Mouse (Mus musculus) heart, embryonic 10.5 days (tissue): ENCODE data around the gene Kcnab1. TPM values are rescaled to one million over a fixed set of nuclear protein-coding genes. Genes with fewer than 3 reads are reported as not detected.

Experiments
- DNase-seq: peaks from one replicate; pipeline ENCODE4 v3.0.0-alpha.2; 2017; ENCODE audit warnings: low spot score
- H3K27ac ChIP-seq: fragments of 300-500 bp; sonication (generic); 2 replicates; pipeline ENCODE4 v1.5.1; 2016; ENCODE audit warnings: mild to moderate bottlenecking
- H3K27me3 ChIP-seq: fragments of 300-500 bp; sonication (generic); 2 replicates; pipeline ENCODE4 v1.6.1; 2016; ENCODE audit warnings: mild to moderate bottlenecking; ENCODE audit not compliant: poor library complexity, insufficient read depth, severe bottlenecking
- H3K36me3 ChIP-seq: fragments of 300-500 bp; sonication (generic); 2 replicates; pipeline ENCODE4 v1.6.1; 2016; ENCODE audit warnings: mild to moderate bottlenecking, moderate library complexity
- H3K4me1 ChIP-seq: fragments of 300-500 bp; sonication (generic); 2 replicates; pipeline ENCODE4 v1.6.1; 2016; ENCODE audit warnings: mild to moderate bottlenecking
- H3K4me3 ChIP-seq: fragments of 300-500 bp; sonication (generic); 2 replicates; pipeline ENCODE4 v1.5.1; 2016; ENCODE audit warnings: mild to moderate bottlenecking, moderate library complexity
- H3K9me3 ChIP-seq: fragments of 300-500 bp; sonication (generic); 2 replicates; pipeline ENCODE4 v1.6.1; 2016; ENCODE audit warnings: mild to moderate bottlenecking, moderate library complexity
- WGBS: fragments of 180-500 bp; shearing (Covaris S2); methylation state at CpG from one replicate; pipeline ENCODE4 v1.1.7; 2016; 5-methylcytosine and 5-hydroxymethylcytosine counted together
- polyA plus RNA-seq: library from polyadenylated mRNA; unstranded; fragments of >200 nt; fragmentation: Nextera tagmentation; extraction: Ambion mirVana; gene quantifications from 2 replicates; pipeline ENCODE4 v1.2.1, GENCODE M21; 2016

Gene Kcnab1
- polyA plus RNA-seq, 1 experiment from 2014 or later: 7.0 TPM

- Histone ChIP-seq H3K27me3 (no peaks in the 10 kb centered on the region), H3K4me3 (no peak overlapping the region), H3K27ac (no peak overlapping the region), H3K4me1 (peaks cover 7% of the 10 kb centered on the region; the same call in 1 of the 2 replicates), H3K36me3 (no peaks in the 10 kb centered on the region), H3K9me3 (no peaks in the 10 kb centered on the region)
- no peak for DNase-seq
- WGBS: 85% methylated on average over 7 of the region's 7 CpGs
Measured at GRCm38 (mm10) chr3:65217673-65218579, 108.7 kb downstream of the Kcnab1 start.

- Histone ChIP-seq H3K9me3 (no peaks in the 10 kb centered on the region), H3K36me3 (no peaks in the 10 kb centered on the region), H3K27ac (no peak overlapping the region), H3K27me3 (no peaks in the 10 kb centered on the region), H3K4me1 (peaks cover 7% of the 10 kb centered on the region; the same call in 1 of the 2 replicates), H3K4me3 (no peak overlapping the region)
- no peak for DNase-seq
Measured at GRCm38 (mm10) chr3:65220287-65220686, 111.1 kb downstream of the Kcnab1 start.

- Histone ChIP-seq H3K4me1 (no peaks in the 10 kb centered on the region), H3K27ac (no peak overlapping the region), H3K36me3 (no peaks in the 10 kb centered on the region), H3K9me3 (no peaks in the 10 kb centered on the region), H3K4me3 (no peak overlapping the region), H3K27me3 (no peaks in the 10 kb centered on the region)
- WGBS: 72% methylated on average over 2 of the region's 2 CpGs
- DNase-seq: no peak
Measured at GRCm38 (mm10) chr3:65223635-65224034, 114.5 kb downstream of the Kcnab1 start.

- Histone ChIP-seq H3K27me3 (no peaks in the 10 kb centered on the region), H3K27ac (no peak overlapping the region), H3K4me1 (no peaks in the 10 kb centered on the region), H3K9me3 (no peaks in the 10 kb centered on the region), H3K4me3 (no peak overlapping the region), H3K36me3 (no peaks in the 10 kb centered on the region)
- WGBS: 86% methylated on average over 1 of the region's 1 CpGs
- no peak for DNase-seq
Measured at GRCm38 (mm10) chr3:65230978-65231377, 121.8 kb downstream of the Kcnab1 start.

GRCm38 (mm10) chr3:65231419-65232090 is 122.4 kb downstream of the Kcnab1 start:
- DNase-seq: no peak
- Histone ChIP-seq H3K27me3 (no peaks in the 10 kb centered on the region), H3K36me3 (no peaks in the 10 kb centered on the region), H3K4me1 (no peaks in the 10 kb centered on the region), H3K4me3 (no peak overlapping the region), H3K27ac (no peak overlapping the region), H3K9me3 (no peaks in the 10 kb centered on the region)
- WGBS: 72% methylated on average over 11 of the region's 11 CpGs

- no peaks in the 10 kb centered on the region for H3K36me3 ChIP-seq
- WGBS: 77% methylated on average over 6 of the region's 6 CpGs
- no peak overlapping the region for H3K4me3 ChIP-seq
- no peaks in the 10 kb centered on the region for H3K4me1 ChIP-seq
- H3K27ac ChIP-seq: no peak overlapping the region
- H3K27me3 ChIP-seq: no peaks in the 10 kb centered on the region
- no peaks in the 10 kb centered on the region for H3K9me3 ChIP-seq
- DNase-seq: no peak
Measured at GRCm38 (mm10) chr3:65249023-65249422, 139.8 kb downstream of the Kcnab1 start.

GRCm38 (mm10) chr3:65260521-65260920 is 151.3 kb downstream of the Kcnab1 start:
- Histone ChIP-seq H3K36me3 (no peaks in the 10 kb centered on the region), H3K27me3 (no peaks in the 10 kb centered on the region), H3K27ac (no peak overlapping the region), H3K4me1 (no peaks in the 10 kb centered on the region), H3K4me3 (no peak overlapping the region), H3K9me3 (no peaks in the 10 kb centered on the region)
- no peak for DNase-seq
- 81% methylated on average over 4 of the region's 4 CpGs for WGBS

GRCm38 (mm10) chr3:65262506-65263422 is 153.6 kb downstream of the Kcnab1 start:
- Histone ChIP-seq H3K4me3 (no peak overlapping the region), H3K27ac (no peak overlapping the region), H3K9me3 (no peaks in the 10 kb centered on the region), H3K27me3 (no peaks in the 10 kb centered on the region), H3K36me3 (no peaks in the 10 kb centered on the region), H3K4me1 (no peaks in the 10 kb centered on the region)
- 71% methylated on average over 12 of the region's 12 CpGs for WGBS
- no peak for DNase-seq

- Histone ChIP-seq H3K9me3 (no peaks in the 10 kb centered on the region), H3K27me3 (no peaks in the 10 kb centered on the region), H3K4me3 (no peak overlapping the region), H3K4me1 (no peaks in the 10 kb centered on the region), H3K27ac (no peak overlapping the region), H3K36me3 (no peaks in the 10 kb centered on the region)
- DNase-seq: no peak
- WGBS: 54% methylated on average over 1 of the region's 1 CpGs
Measured at GRCm38 (mm10) chr3:65273317-65273716, 164.1 kb downstream of the Kcnab1 start.

GRCm38 (mm10) chr3:65277777-65278176 is 168.6 kb downstream of the Kcnab1 start:
- DNase-seq: no peak

GRCm38 (mm10) chr3:65283366-65283765 is 174.2 kb downstream of the Kcnab1 start:
- H3K27me3 ChIP-seq: no peaks in the 10 kb centered on the region
- no peaks in the 10 kb centered on the region for H3K9me3 ChIP-seq
- no peak overlapping the region for H3K4me3 ChIP-seq
- DNase-seq: no peak
- H3K36me3 ChIP-seq: no peaks in the 10 kb centered on the region
- WGBS: 73% methylated on average over 2 of the region's 2 CpGs
- no peaks in the 10 kb centered on the region for H3K4me1 ChIP-seq
- no peak overlapping the region for H3K27ac ChIP-seq

More at GRCm38 (mm10) chr3:65277777-65278176, 168.6 kb downstream of the Kcnab1 start:
- Histone ChIP-seq H3K4me1 (no peaks in the 10 kb centered on the region), H3K27ac (no peak overlapping the region), H3K9me3 (no peaks in the 10 kb centered on the region), H3K27me3 (no peaks in the 10 kb centered on the region), H3K36me3 (no peaks in the 10 kb centered on the region), H3K4me3 (no peak overlapping the region)
- 89% methylated on average over 10 of the region's 10 CpGs for WGBS

- no peaks in the 10 kb centered on the region for H3K9me3 ChIP-seq
- H3K4me3 ChIP-seq: no peak overlapping the region
- no peaks in the 10 kb centered on the region for H3K4me1 ChIP-seq
- no peak for DNase-seq
- H3K27me3 ChIP-seq: no peaks in the 10 kb centered on the region
- no peak overlapping the region for H3K27ac ChIP-seq
- WGBS: 89% methylated on average over 2 of the region's 2 CpGs
- H3K36me3 ChIP-seq: no peaks in the 10 kb centered on the region
Measured at GRCm38 (mm10) chr3:65288994-65289393, 179.8 kb downstream of the Kcnab1 start.
